Mouse (Mus musculus) liver, postnatal 0 days (tissue): Measurements from ENCODE around the gene Azi2.

Experiments used
- CTCF ChIP-seq: sonication (generic); IDR thresholded peaks from 2 replicates; pipeline ENCODE4 v1.5.1; 2016; ENCODE audit warnings: antibody characterized with exemption, low read depth
- EP300 ChIP-seq: IDR thresholded peaks from 2 replicates; pipeline ENCODE4 v1.6.1; 2016; ENCODE audit warnings: antibody characterized with exemption, low read depth, mild to moderate bottlenecking

DNA sequence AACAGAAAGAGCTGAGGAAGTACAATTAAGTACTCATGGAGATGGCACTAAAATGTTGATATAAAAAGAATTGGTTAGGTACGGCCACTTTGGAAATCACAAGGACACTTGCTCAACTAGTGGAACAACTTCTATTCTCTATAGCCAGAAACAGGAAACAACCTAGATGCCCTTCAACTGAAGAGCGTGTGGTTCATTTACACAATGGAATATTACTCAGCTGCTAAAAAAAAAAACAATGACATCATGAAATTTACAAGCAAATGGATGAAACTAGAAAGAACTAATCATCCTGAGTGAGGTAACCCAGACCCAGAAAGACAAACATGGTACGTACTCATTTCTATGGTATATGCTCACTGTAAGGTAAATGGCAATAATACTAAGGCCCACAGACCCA lies 33.1 kb downstream of the Azi2 start:
- no peak for TF ChIP-seq CTCF
- TF ChIP-seq EP300 = no peak
